Mouse (Mus musculus) heart, postnatal 0 days (tissue): Measurements from ENCODE around the gene Cd4.

ENCODE experiments used
- CTCF ChIP-seq: IDR thresholded peaks from 2 replicates; pipeline ENCODE4 v1.5.1; 2016; ENCODE audit warnings: antibody characterized with exemption, control low read depth, low read depth
- EP300 ChIP-seq: IDR thresholded peaks from 2 replicates; pipeline ENCODE4 v1.6.1; 2016; ENCODE audit warnings: antibody characterized with exemption, low read depth

DNA sequence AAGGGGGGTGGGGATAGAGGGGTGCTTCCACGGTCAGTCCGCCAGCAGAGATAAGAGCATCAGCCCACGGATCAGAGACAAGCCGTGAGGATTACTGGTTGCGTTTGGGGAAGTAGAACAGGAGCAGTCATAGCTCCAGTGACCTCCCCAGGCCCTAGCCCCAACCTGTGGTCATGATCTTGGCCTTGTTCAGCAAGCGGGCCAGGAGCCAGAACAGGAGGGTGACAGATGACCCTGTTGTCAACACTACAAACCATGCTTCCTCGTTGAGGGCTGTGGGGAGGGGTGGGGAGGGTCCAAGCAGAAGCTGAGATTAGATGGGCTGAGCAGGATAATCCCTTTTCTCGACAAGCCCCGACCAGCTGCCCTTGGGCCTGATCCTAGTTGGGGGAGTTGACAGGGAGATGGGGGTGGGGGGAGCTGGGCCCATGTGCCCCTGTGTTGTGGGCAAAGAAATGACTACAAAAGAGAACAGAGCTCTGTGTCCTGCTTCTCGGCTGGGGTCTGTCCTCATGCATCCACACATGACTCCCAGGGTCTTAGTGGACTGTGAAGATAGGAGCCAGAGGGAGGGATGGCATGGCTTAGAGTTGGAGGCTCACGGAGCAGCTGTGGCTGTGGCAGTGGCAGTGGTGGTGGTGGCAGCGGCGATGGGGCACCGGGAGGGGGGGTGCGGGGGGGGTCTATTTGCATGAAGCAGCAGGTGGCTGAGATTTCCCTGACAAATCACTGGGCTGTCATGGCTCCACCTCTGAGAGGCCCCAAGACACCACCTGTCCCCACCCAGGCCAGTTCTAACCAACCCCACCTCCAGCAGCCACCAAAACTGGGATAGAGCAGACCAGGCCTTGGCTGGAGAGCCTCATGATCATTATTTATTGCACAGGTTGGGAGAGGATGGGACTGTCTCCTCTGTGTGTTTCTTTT is 47.5 kb downstream of the Cd4 start, which contains the start of gene Gnb3:
- TF ChIP-seq CTCF: no peak
- no peak for TF ChIP-seq EP300
